Mouse (Mus musculus) frontal cortex, postnatal 36 days (tissue): ENCODE data around the gene Brca1.
A peak's percentile ranks its signal among the peaks of the same experiment; 100 is the strongest.
"Not testable (repeated sequence)": the region's sequence is repeated elsewhere in the genome, so short reads cannot be mapped to it uniquely, and the experiment has no call there.

Experiments used
- DNase-seq, 2 experiments: peaks; one replicate each; pipeline ENCODE4 v3.0.0; 2022; ENCODE audit warnings: low spot score in 2 of 2

The Brca1 gene

GRCm38 (mm10) chr11:101551751-101552475, at the start of gene Brca1, which contains the start of gene Nbr1:
Gene Brca1 (minus strand): TSS chr11:101551955.
Gene Nbr1 (plus strand): TSS chr11:101552149.
- peak; percentile 90 to 98 for DNase-seq

GRCm38 (mm10) chr11:101599156-101599555, 47.4 kb upstream of the Brca1 start, which contains the start of gene Gm11634:
Gene Gm11634 (minus strand): TSS chr11:101599256.
- DNase-seq = no peak

GRCm38 (mm10) chr11:101589989-101590624, 38.4 kb upstream of the Brca1 start:
- DNase-seq = no peak

GRCm38 (mm10) chr11:101589444-101589843, 37.7 kb upstream of the Brca1 start:
- peak; percentile 13 to 57 for DNase-seq

- DNase-seq = no peak
These were observed 37.1 kb upstream of the Brca1 start for GRCm38 (mm10) chr11:101588868-101589267.

GRCm38 (mm10) chr11:101587676-101588075, 35.9 kb upstream of the Brca1 start:
- DNase-seq = peak; percentile 61 to 80

- DNase-seq = no peak
These were observed 34.0 kb upstream of the Brca1 start for GRCm38 (mm10) chr11:101585805-101586204.

- DNase-seq = not testable (repeated sequence)
These were observed 33.3 kb upstream of the Brca1 start for GRCm38 (mm10) chr11:101585031-101585430.

- DNase-seq = no peak
These were observed 31.4 kb upstream of the Brca1 start for GRCm38 (mm10) chr11:101583205-101583604.

GRCm38 (mm10) chr11:101582054-101583035, 30.6 kb upstream of the Brca1 start, which contains the start of gene Tmem106a:
Gene Tmem106a (plus strand): TSS chr11:101582242.
- no peak for DNase-seq

- no peak for DNase-seq
These were observed 29.5 kb upstream of the Brca1 start for GRCm38 (mm10) chr11:101581081-101581764.

- no peak for DNase-seq
These were observed 24.4 kb upstream of the Brca1 start for GRCm38 (mm10) chr11:101576116-101576515.

GRCm38 (mm10) chr11:101568421-101568820, 16.7 kb upstream of the Brca1 start:
- DNase-seq = no peak

GRCm38 (mm10) chr11:101562391-101562790, 10.6 kb upstream of the Brca1 start:
- peak in 1 of 2 experiments; percentile 64 for DNase-seq

- DNase-seq = no peak
These were observed 5.2 kb upstream of the Brca1 start for GRCm38 (mm10) chr11:101556954-101557353.

GRCm38 (mm10) chr11:101556541-101556940, 4.8 kb upstream of the Brca1 start:
- DNase-seq = no peak

GRCm38 (mm10) chr11:101553354-101553930, 1.7 kb upstream of the Brca1 start:
- DNase-seq = no peak

- DNase-seq = peak; percentile 98 to 100
These were observed 933 bp upstream of the Brca1 start for GRCm38 (mm10) chr11:101552476-101553300.

GRCm38 (mm10) chr11:101548526-101548925, 3.2 kb downstream of the Brca1 start:
- no peak for DNase-seq

GRCm38 (mm10) chr11:101544132-101544531, 7.6 kb downstream of the Brca1 start:
- DNase-seq = no peak
